Mouse (Mus musculus): ENCODE results near the gene Clasrp. TPM values are rescaled to one million over a fixed set of nuclear protein-coding genes. Genes with fewer than 3 reads are reported as not detected.
A peak's percentile ranks its signal among the peaks of the same experiment; 100 is the strongest.

The Clasrp gene
- polyA plus RNA-seq (2012; rRNA removed): 240 and 315 TPM in 2 replicates

DNA sequence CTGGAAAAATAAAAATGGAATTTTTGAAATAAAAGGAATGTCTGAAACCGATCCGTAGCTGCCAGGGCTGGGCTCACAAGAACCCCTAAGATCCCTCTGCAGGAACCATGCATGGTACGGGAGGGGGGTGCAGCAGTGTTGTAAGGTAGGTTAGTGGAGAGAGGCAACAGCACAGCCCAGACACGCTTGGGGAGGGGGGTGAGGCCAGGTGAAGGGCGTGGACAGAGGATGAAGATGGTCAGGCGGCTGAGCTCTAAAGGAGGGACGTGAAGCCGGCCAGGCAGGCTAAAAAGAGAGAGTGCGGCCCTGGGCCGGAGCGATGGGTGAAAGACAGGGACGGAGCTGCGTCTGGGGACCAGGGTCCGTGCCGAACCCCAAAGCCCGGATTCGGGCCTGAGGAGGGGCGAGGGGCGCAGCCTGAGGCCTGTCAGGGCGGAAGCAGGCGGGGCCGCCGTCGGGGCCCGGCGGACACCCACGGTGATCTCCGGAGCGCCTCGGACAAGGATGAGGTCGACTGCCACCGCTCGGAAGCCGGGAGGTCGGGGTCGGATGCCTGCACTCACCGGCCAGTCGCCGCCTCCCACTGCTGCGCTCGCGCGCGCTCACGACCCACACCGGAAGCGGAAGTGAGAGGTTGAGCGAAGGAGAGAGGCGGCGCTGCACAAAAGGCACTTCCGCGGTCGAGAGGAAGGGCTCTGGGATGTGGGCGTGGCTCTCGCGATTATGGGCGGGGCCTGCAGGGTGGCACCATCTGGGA is at the start of gene Clasrp:
TSS of gene Clasrp (minus strand) at position 638 of the 757 bp plus-strand sequence.
- peak; percentile 97 for DNase-seq
- Histone ChIP-seq H3K27ac (ENCODE audit: control insufficient read depth, insufficient read depth, low read length) (no peak within 1 kb of the TSS), H3K36me3 (ENCODE audit: control insufficient read depth, insufficient read depth, low read length) (no peaks in the 10 kb centered on the region), H3K27me3 (ENCODE audit: control insufficient read depth, insufficient read depth, low read length) (no peaks in the 10 kb centered on the region), H3K4me3 (ENCODE audit: control insufficient read depth, insufficient read depth, low read length) (peak within 1 kb of the TSS; percentile 92), H3K4me1 (replicated peaks; ENCODE audit: control insufficient read depth, insufficient read depth, low read length) (peaks cover 11% of the 10 kb centered on the region)
- under 1% methylated on average over 55 of the region's 57 CpGs for WGBS
- 0 out of 2 replicates have a peak, but pooled peaks have one; percentile 41 for TF ChIP-seq CTCF (IDR thresholded peaks at IDR 0.05; ENCODE audit: borderline replicate concordance, control insufficient read depth, extremely low read depth, insufficient read depth, low read length, poor library complexity)
- peak; percentile 81 for TF ChIP-seq POLR2A (IDR thresholded peaks at IDR 0.05; ENCODE audit: control insufficient read depth, extremely low read depth, insufficient read depth, low read length, poor library complexity)

DNA sequence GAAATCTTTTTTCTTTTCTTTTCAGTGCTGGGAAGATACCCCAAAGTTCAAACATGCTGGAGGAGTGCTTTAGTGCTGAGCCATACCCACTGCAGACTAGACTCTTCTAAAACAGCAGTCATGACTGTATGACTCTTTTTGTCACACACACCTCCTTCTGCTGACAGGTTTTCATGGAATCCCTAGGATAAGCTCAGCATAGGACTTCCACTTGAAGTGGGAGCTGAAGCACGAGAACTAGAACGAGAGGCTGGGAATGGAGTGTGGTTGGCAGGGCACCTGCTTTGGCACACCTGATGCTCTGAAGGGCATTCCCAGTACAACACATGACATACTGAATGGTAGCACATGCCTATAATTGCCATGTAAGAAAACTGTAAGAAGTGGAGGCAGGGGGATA is 48.3 kb upstream of the Clasrp start:
- Histone ChIP-seq H3K4me3 (ENCODE audit: control insufficient read depth, insufficient read depth, low read length) (no peak overlapping the region), H3K27me3 (ENCODE audit: control insufficient read depth, insufficient read depth, low read length) (no peaks in the 10 kb centered on the region), H3K36me3 (ENCODE audit: control insufficient read depth, insufficient read depth, low read length) (peaks cover 34% of the 10 kb centered on the region), H3K4me1 (replicated peaks; ENCODE audit: control insufficient read depth, insufficient read depth, low read length) (no peaks in the 10 kb centered on the region), H3K27ac (ENCODE audit: control insufficient read depth, insufficient read depth, low read length) (no peak overlapping the region)
- 97% methylated on average over 2 of the region's 2 CpGs for WGBS
- DNase-seq: no peak
- TF ChIP-seq POLR2A (IDR thresholded peaks at IDR 0.05; ENCODE audit: control insufficient read depth, extremely low read depth, insufficient read depth, low read length, poor library complexity) (no peak), CTCF (IDR thresholded peaks at IDR 0.05; ENCODE audit: borderline replicate concordance, control insufficient read depth, extremely low read depth, insufficient read depth, low read length, poor library complexity) (no peak)

DNA sequence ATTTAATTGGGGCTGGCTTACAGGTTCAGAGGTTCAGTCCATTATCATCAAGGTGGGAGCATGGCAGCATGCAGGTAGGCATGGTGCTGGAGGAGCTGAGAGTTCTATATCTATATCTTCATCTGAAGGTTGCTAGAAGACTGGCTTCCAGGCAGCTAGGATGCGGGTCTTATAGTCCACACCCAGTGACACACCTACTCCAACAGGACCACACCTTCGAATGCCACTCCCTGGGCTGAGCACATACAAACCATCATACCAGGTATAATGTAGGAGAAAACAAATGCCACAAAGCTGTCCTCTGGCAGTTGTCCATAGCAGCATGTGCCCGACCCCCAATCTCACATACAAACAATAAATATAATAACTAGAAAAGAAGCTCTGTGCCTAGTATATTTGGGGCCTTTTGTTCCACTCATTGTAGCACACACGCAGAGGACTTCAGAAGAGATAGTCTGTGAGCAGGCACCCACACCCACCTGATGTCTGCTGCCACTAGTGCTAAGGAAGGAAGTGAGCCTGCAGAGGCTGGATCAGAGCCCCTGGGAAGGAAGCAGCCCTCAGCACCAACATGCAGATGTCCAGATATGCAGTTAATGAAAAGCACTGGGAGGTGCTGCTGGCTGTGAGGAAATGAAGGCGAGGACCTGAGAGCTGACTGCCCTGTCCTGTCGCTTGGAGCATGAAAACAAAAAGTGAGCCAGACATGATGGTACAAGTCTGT is 46.9 kb upstream of the Clasrp start:
- DNase-seq: no peak
- Histone ChIP-seq H3K4me3 (ENCODE audit: control insufficient read depth, insufficient read depth, low read length) (no peak overlapping the region), H3K36me3 (ENCODE audit: control insufficient read depth, insufficient read depth, low read length) (peaks cover 38% of the 10 kb centered on the region), H3K27ac (ENCODE audit: control insufficient read depth, insufficient read depth, low read length) (no peak overlapping the region), H3K4me1 (replicated peaks; ENCODE audit: control insufficient read depth, insufficient read depth, low read length) (no peaks in the 10 kb centered on the region), H3K27me3 (ENCODE audit: control insufficient read depth, insufficient read depth, low read length) (no peaks in the 10 kb centered on the region)
- WGBS: 68% methylated on average over 6 of the region's 6 CpGs
- TF ChIP-seq POLR2A (IDR thresholded peaks at IDR 0.05; ENCODE audit: control insufficient read depth, extremely low read depth, insufficient read depth, low read length, poor library complexity): no peak
- no peak for TF ChIP-seq CTCF (IDR thresholded peaks at IDR 0.05; ENCODE audit: borderline replicate concordance, control insufficient read depth, extremely low read depth, insufficient read depth, low read length, poor library complexity)

DNA sequence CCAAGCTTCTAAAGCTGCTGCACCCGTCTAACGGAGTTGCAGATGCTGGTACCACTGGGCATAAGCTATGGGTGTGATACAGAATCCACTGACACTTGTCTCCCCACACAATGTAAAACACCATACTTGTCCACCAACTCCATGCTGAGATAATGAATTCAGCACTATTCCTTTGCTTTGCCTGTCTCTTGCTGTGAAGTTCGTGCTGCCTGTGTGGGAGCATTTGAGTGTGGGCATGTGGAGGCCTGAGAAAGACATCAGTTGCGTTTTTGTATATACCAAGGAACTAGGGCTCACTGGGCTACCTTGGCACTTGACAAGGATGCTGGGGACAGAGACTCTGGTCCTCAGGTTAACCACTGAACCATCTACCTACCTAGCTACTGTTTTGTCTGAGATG is 36.9 kb upstream of the Clasrp start:
- H3K36me3 ChIP-seq (ENCODE audit: control insufficient read depth, insufficient read depth, low read length): peaks cover 90% of the 10 kb centered on the region
- WGBS: 95% methylated on average over 4 of the region's 4 CpGs
- TF ChIP-seq POLR2A (IDR thresholded peaks at IDR 0.05; ENCODE audit: control insufficient read depth, extremely low read depth, insufficient read depth, low read length, poor library complexity) (no peak), CTCF (IDR thresholded peaks at IDR 0.05; ENCODE audit: borderline replicate concordance, control insufficient read depth, extremely low read depth, insufficient read depth, low read length, poor library complexity) (no peak)
- no peak overlapping the region for H3K4me3 ChIP-seq (ENCODE audit: control insufficient read depth, insufficient read depth, low read length)
- no peak overlapping the region for H3K27ac ChIP-seq (ENCODE audit: control insufficient read depth, insufficient read depth, low read length)
- H3K27me3 ChIP-seq (ENCODE audit: control insufficient read depth, insufficient read depth, low read length): no peaks in the 10 kb centered on the region
- no peaks in the 10 kb centered on the region for H3K4me1 ChIP-seq (replicated peaks; ENCODE audit: control insufficient read depth, insufficient read depth, low read length)
- DNase-seq: no peak

DNA sequence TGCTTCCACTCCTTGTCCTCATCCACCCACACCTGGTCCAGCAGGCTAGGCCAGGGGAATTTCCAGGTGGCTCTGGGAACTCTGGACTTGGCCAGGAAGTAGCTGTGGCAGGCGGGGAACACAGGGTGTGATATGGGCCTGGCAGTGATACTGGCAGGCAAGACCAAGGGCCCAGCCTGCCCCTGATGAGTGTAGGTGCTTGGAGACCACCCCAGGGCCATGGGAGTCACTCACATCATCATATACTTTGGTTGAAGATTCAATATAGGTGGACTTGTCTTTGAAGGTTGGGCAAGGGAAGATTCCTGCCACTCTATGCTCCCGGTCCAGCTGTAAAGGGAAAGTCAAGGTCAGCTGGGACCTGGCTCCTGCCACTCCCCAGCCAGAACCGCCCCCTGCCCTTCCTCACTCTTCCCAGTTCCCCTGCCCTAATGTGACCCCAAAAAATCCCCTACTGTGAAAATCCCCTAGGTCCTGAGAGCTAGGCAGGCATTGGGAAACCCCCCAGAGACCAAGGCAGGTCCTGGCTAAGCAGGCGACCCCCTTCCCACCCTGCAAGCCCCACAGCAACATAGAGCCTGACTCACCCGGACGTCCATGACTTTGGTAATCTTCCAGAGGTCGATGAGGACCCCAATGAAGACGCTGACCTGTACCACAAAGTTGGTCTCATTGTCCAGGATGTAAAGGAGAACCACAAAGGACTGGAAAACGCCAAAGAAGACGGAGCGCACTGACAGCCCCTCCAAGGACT is 31.0 kb upstream of the Clasrp start:
- Histone ChIP-seq H3K4me1 (replicated peaks; ENCODE audit: control insufficient read depth, insufficient read depth, low read length) (no peaks in the 10 kb centered on the region), H3K4me3 (ENCODE audit: control insufficient read depth, insufficient read depth, low read length) (no peak overlapping the region), H3K27ac (ENCODE audit: control insufficient read depth, insufficient read depth, low read length) (no peak overlapping the region), H3K36me3 (ENCODE audit: control insufficient read depth, insufficient read depth, low read length) (peaks cover 56% of the 10 kb centered on the region), H3K27me3 (ENCODE audit: control insufficient read depth, insufficient read depth, low read length) (no peaks in the 10 kb centered on the region)
- 90% methylated on average over 11 of the region's 11 CpGs for WGBS
- DNase-seq: no peak
- TF ChIP-seq CTCF (IDR thresholded peaks at IDR 0.05; ENCODE audit: borderline replicate concordance, control insufficient read depth, extremely low read depth, insufficient read depth, low read length, poor library complexity) (no peak), POLR2A (IDR thresholded peaks at IDR 0.05; ENCODE audit: control insufficient read depth, extremely low read depth, insufficient read depth, low read length, poor library complexity) (no peak)

DNA sequence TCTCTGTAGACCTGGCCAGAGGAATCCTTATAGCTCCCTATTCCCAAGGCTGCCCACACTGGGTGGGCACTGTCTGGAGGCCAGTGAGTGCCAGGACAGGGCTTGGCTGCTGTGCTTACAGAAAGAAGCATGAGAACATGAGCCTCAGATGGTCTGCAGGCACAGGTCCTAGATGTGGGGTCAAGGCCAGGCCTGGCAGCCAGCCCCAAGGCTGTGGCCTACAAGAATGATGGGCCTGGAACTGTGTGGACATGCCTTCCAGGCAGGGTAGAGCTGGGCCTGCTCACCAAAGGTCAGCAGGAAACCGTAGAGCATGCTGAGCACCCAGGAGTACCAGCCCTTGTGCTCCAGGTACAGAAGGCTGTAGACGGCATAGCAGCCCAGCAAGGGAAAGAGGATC is 30.3 kb upstream of the Clasrp start:
- peaks cover 2% of the 10 kb centered on the region for H3K4me1 ChIP-seq (replicated peaks; ENCODE audit: control insufficient read depth, insufficient read depth, low read length)
- 0 out of 2 replicates have a peak overlapping the region, but pooled peaks have one; percentile 5 for H3K27ac ChIP-seq (ENCODE audit: control insufficient read depth, insufficient read depth, low read length)
- no peak for TF ChIP-seq CTCF (IDR thresholded peaks at IDR 0.05; ENCODE audit: borderline replicate concordance, control insufficient read depth, extremely low read depth, insufficient read depth, low read length, poor library complexity)
- no peak for DNase-seq
- no peaks in the 10 kb centered on the region for H3K27me3 ChIP-seq (ENCODE audit: control insufficient read depth, insufficient read depth, low read length)
- H3K36me3 ChIP-seq (ENCODE audit: control insufficient read depth, insufficient read depth, low read length): peaks cover 52% of the 10 kb centered on the region
- WGBS: 93% methylated on average over 2 of the region's 2 CpGs
- H3K4me3 ChIP-seq (ENCODE audit: control insufficient read depth, insufficient read depth, low read length): no peak overlapping the region
